Comparison of ENCODE assay signal across 27 mouse cellular contexts in the genomic region with DNA sequence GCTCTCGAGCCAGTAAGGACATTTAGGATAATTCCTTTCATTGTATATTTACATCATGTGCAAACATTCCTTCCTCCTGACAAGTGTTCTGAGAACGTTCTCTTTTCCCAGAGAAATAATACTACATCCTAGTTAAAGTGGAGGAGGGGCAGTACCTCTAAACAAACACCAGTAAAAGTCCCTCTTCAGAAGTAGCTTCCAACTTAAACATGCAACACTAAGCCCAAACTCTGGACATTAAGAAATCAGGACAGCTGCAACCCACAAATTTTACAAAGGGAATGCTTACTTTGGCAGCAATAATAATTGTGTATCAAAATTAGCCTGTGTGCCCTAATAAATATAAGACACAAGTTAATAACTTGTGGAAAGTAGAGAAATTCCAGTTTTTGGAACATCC. TPM values are rescaled to one million over a fixed set of nuclear protein-coding genes. Genes with fewer than 3 reads are reported as not detected.
DNase-seq lines count a peak whose midpoint lies in the region; ATAC-seq and TF ChIP-seq lines count a peak whose summit lies in the region.
"Had no signal": no experiment of that assay in that cellular context is flagged by ENCODE, and none has a peak within 500 bp of the region (broad histone marks: within the 10 kb centered on the region; RNA-seq: fewer than 3 reads in every experiment).

No protein-coding gene starts in this region.

- DNase-seq in gastrocnemius, adult 2 months = no peak
- no peak for DNase-seq in gastrocnemius, postnatal 14 days
- no peak for DNase-seq in heart, adult 9 months (ENCODE audit: low spot score in 2 of 2)
- DNase-seq in kidney, postnatal 0 days (ENCODE audit: low spot score) = peak; percentile 64
- DNase-seq: adrenal gland, adult 8-10 months; cerebellum, adult 2 months; cerebellum, postnatal 14 days; kidney, adult 9 months; kidney, postnatal 25 days; liver, embryonic 13.5 days; lung, adult 2 months; lung, postnatal 14 days; right cerebral cortex, postnatal 25 days; spleen, adult 18-20 months; thymus, postnatal 14 days had no signal

- H3K4me1 ChIP-seq in heart, embryonic 12.5 days (replicated peaks) = peaks cover 17% of the 10 kb centered on the region
- H3K4me1 ChIP-seq in kidney, postnatal 0 days (replicated peaks; ENCODE audit: insufficient read depth, low read length) = peaks cover 16% of the 10 kb centered on the region; the same call in 1 of the 2 replicates
- peaks cover 15% of the 10 kb centered on the region for H3K4me1 ChIP-seq in kidney, embryonic 16.5 days (ENCODE audit: insufficient read depth, low read length)
- H3K4me1 ChIP-seq in neural tube, embryonic 13.5 days (replicated peaks) = peaks cover 23% of the 10 kb centered on the region
- H3K4me1 ChIP-seq in neural tube, embryonic 15.5 days = peaks cover 25% of the 10 kb centered on the region

- H3K36me3 ChIP-seq in heart, embryonic 12.5 days = no peaks in the 10 kb centered on the region
- H3K36me3 ChIP-seq in kidney, postnatal 0 days (ENCODE audit: insufficient read depth, low read length) = no peaks in the 10 kb centered on the region
- H3K36me3 ChIP-seq in kidney, embryonic 16.5 days (ENCODE audit: insufficient read depth, low read length) = no peaks in the 10 kb centered on the region
- no peaks in the 10 kb centered on the region for H3K36me3 ChIP-seq in neural tube, embryonic 13.5 days
- no peaks in the 10 kb centered on the region for H3K36me3 ChIP-seq in neural tube, embryonic 15.5 days
- H3K36me3 ChIP-seq: hindbrain, embryonic 12.5 days; limb, embryonic 12.5 days; liver, embryonic 13.5 days; midbrain, embryonic 12.5 days had no signal

- ATAC-seq in heart, embryonic 12.5 days (ENCODE audit: insufficient number of reproducible peaks, low FRiP score) = no peak
- no peak for ATAC-seq in kidney, postnatal 0 days (replicated peaks; ENCODE audit: low FRiP score, low read depth)
- ATAC-seq in kidney, embryonic 16.5 days (ENCODE audit: low FRiP score, low TSS enrichment) = no peak
- ATAC-seq in neural tube, embryonic 13.5 days (ENCODE audit: low read depth) = no peak
- no peak for ATAC-seq in neural tube, embryonic 15.5 days (ENCODE audit: low FRiP score)
- ATAC-seq: activated CD4-positive, CD25-positive, alpha-beta regulatory T cell, adult 4 months; forebrain, embryonic 16.5 days; hindbrain, postnatal 0 days; intestine, embryonic 16.5 days had no signal

- intact Hi-C loops in gastrocnemius, adult 2 months (cut with DNase I) = loop anchor here (5.0 to 10.0 kb wide), 2 partner anchors 353 to 696 kb away; a partner anchor contains a TSS
- intact Hi-C loops in gastrocnemius, postnatal 14 days (cut with DNase I; ENCODE audit: low total_unique reads) = loop anchor here (10.0 kb wide), 2 partner anchors 46 to 94 kb away; no protein-coding TSS in a partner anchor

- no peak overlapping the region for H3K9ac ChIP-seq in heart, embryonic 12.5 days
- H3K9ac ChIP-seq in kidney, postnatal 0 days (ENCODE audit: low read depth, low read length) = no peak overlapping the region
- H3K9ac ChIP-seq in kidney, embryonic 16.5 days (replicated peaks; ENCODE audit: low read length) = no peak overlapping the region
- H3K9ac ChIP-seq in neural tube, embryonic 13.5 days = 0 out of 2 replicates have a peak overlapping the region, but pooled peaks have one; percentile 26
- no peak overlapping the region for H3K9ac ChIP-seq in neural tube, embryonic 15.5 days (replicated peaks)
- H3K9ac ChIP-seq: hindbrain, embryonic 12.5 days; limb, embryonic 12.5 days; midbrain, embryonic 12.5 days had no signal

- 44% methylated on average over 2 of the region's 2 CpGs for WGBS in heart, embryonic 12.5 days
- WGBS in kidney, postnatal 0 days = 41% methylated on average over 2 of the region's 2 CpGs
- 41% methylated on average over 2 of the region's 2 CpGs for WGBS in kidney, embryonic 16.5 days
- 63% methylated on average over 2 of the region's 2 CpGs for WGBS in neural tube, embryonic 13.5 days
- 59% methylated on average over 2 of the region's 2 CpGs for WGBS in neural tube, embryonic 15.5 days

- H3K9me3 ChIP-seq in heart, embryonic 12.5 days (replicated peaks) = no peaks in the 10 kb centered on the region
- no peaks in the 10 kb centered on the region for H3K9me3 ChIP-seq in kidney, postnatal 0 days (replicated peaks; ENCODE audit: low read length)
- H3K9me3 ChIP-seq in kidney, embryonic 16.5 days (ENCODE audit: low read length) = no peaks in the 10 kb centered on the region
- H3K9me3 ChIP-seq in neural tube, embryonic 13.5 days = no peaks in the 10 kb centered on the region
- H3K9me3 ChIP-seq in neural tube, embryonic 15.5 days (replicated peaks) = no peaks in the 10 kb centered on the region
- H3K9me3 ChIP-seq: hindbrain, embryonic 12.5 days; limb, embryonic 12.5 days; liver, embryonic 13.5 days; midbrain, embryonic 12.5 days had no signal

- peak overlapping the region; percentile 100 for H3K27ac ChIP-seq in gastrocnemius, adult 2 months
- H3K27ac ChIP-seq in heart, embryonic 12.5 days (ENCODE audit: poor library complexity, severe bottlenecking) = no peak overlapping the region
- H3K27ac ChIP-seq in kidney, postnatal 0 days = no peak overlapping the region
- no peak overlapping the region for H3K27ac ChIP-seq in kidney, embryonic 16.5 days (ENCODE audit: low read length)
- H3K27ac ChIP-seq in neural tube, embryonic 13.5 days (replicated peaks) = no peak overlapping the region
- no peak overlapping the region for H3K27ac ChIP-seq in neural tube, embryonic 15.5 days (replicated peaks)
- H3K27ac ChIP-seq: hindbrain, embryonic 12.5 days; hindbrain, postnatal 0 days; limb, embryonic 12.5 days; liver, embryonic 13.5 days; midbrain, embryonic 12.5 days had no signal

- peak overlapping the region; percentile 34 for H3K4me2 ChIP-seq in heart, embryonic 12.5 days
- no peak overlapping the region for H3K4me2 ChIP-seq in kidney, postnatal 0 days (ENCODE audit: low read length)
- H3K4me2 ChIP-seq in kidney, embryonic 16.5 days (replicated peaks; ENCODE audit: low read depth, low read length) = no peak overlapping the region
- H3K4me2 ChIP-seq in neural tube, embryonic 13.5 days = no peak overlapping the region
- no peak overlapping the region for H3K4me2 ChIP-seq in neural tube, embryonic 15.5 days
- H3K4me2 ChIP-seq: hindbrain, embryonic 12.5 days; limb, embryonic 12.5 days had no signal

- TF ChIP-seq CTCF in gastrocnemius, adult 2 months (IDR thresholded peaks at IDR 0.05) = no peak
- no peak for TF ChIP-seq CTCF in kidney, postnatal 0 days (IDR thresholded peaks at IDR 0.05; ENCODE audit: low read depth)

- peak overlapping the region; percentile 100 for H3K4me3 ChIP-seq in gastrocnemius, adult 2 months
- no peak overlapping the region for H3K4me3 ChIP-seq in heart, embryonic 12.5 days
- H3K4me3 ChIP-seq in kidney, postnatal 0 days (replicated peaks; ENCODE audit: low read depth, low read length) = no peak overlapping the region
- no peak overlapping the region for H3K4me3 ChIP-seq in kidney, embryonic 16.5 days (ENCODE audit: low read length)
- no peak overlapping the region for H3K4me3 ChIP-seq in neural tube, embryonic 13.5 days
- H3K4me3 ChIP-seq in neural tube, embryonic 15.5 days (replicated peaks) = no peak overlapping the region
- H3K4me3 ChIP-seq: hindbrain, embryonic 12.5 days; limb, embryonic 12.5 days; liver, embryonic 13.5 days; midbrain, embryonic 12.5 days had no signal

- H3K27me3 ChIP-seq in heart, embryonic 12.5 days (replicated peaks) = no peaks in the 10 kb centered on the region
- H3K27me3 ChIP-seq in kidney, postnatal 0 days (ENCODE audit: insufficient read depth, low read length) = no peaks in the 10 kb centered on the region
- no peaks in the 10 kb centered on the region for H3K27me3 ChIP-seq in kidney, embryonic 16.5 days (ENCODE audit: insufficient read depth, low read length)
- no peaks in the 10 kb centered on the region for H3K27me3 ChIP-seq in neural tube, embryonic 13.5 days
- H3K27me3 ChIP-seq in neural tube, embryonic 15.5 days (replicated peaks) = no peaks in the 10 kb centered on the region
- H3K27me3 ChIP-seq: CH12.LX; hindbrain, embryonic 12.5 days; liver, embryonic 13.5 days; midbrain, embryonic 12.5 days had no signal

RNA-seq across cellular contexts. Expression of a gene that starts 3.5 kb away (rescaled TPM):
- 100 to 1,000 TPM; 228 to 267 TPM for total RNA-seq in gastrocnemius, adult 2 months (2021)
- total RNA-seq in gastrocnemius, postnatal 14 days (2021) = 100 to 1,000 TPM; 142 to 158 TPM
- polyA plus RNA-seq in heart, embryonic 12.5 days (2016; fragmentation: Nextera tagmentation; extraction: Ambion mirVana) = 71.4 and 78.0 TPM in 2 replicates
- polyA plus RNA-seq in kidney, postnatal 0 days (2015; fragmentation: Nextera tagmentation; extraction: Ambion mirVana) = 11.7 and 13.8 TPM in 2 replicates
- 11.4 and 12.1 TPM in 2 replicates for polyA plus RNA-seq in kidney, embryonic 16.5 days (2015; fragmentation: Nextera tagmentation; extraction: Ambion mirVana)
- polyA plus RNA-seq in neural tube, embryonic 13.5 days (2015; fragmentation: Nextera tagmentation; extraction: Ambion mirVana) = 7.6 and 9.3 TPM in 2 replicates
- polyA plus RNA-seq in neural tube, embryonic 15.5 days (2015; fragmentation: Nextera tagmentation; extraction: Ambion mirVana) = 7.2 and 9.8 TPM in 2 replicates
